ENCODE assay signal across 12 mouse cellular contexts in genomic region chr12:27085890-27086289, GRCm38 (mm10).
"Had no signal": no experiment of that assay in that cellular context is flagged by ENCODE, and none has a peak within 500 bp of the region (broad histone marks: within the 10 kb centered on the region; RNA-seq: fewer than 3 reads in every experiment).

No protein-coding gene starts in this region.

- DNase-seq: kidney, adult 2 months; kidney, postnatal 25 days; lung, adult 2 months; lung, postnatal 36 days; spleen, adult 18-20 months; thymus, adult 18-20 months; thymus, postnatal 14 days had no signal

- H3K9ac ChIP-seq: liver, embryonic 15.5 days; neural tube, embryonic 12.5 days had no signal

- H3K27me3 ChIP-seq: liver, embryonic 15.5 days; neural tube, embryonic 12.5 days had no signal

- H3K4me1 ChIP-seq: liver, embryonic 15.5 days had no signal

- H3K36me3 ChIP-seq: liver, embryonic 15.5 days; neural tube, embryonic 12.5 days had no signal

- H3K4me3 ChIP-seq: layer of hippocampus, adult 2 months; liver, embryonic 15.5 days; neural tube, embryonic 12.5 days had no signal

- H3K27ac ChIP-seq: layer of hippocampus, adult 2 months; liver, embryonic 15.5 days; neural tube, embryonic 12.5 days had no signal

- H3K9me3 ChIP-seq: liver, embryonic 15.5 days; neural tube, embryonic 12.5 days had no signal

- H3K4me2 ChIP-seq: liver, embryonic 11.5 days; liver, embryonic 15.5 days; neural tube, embryonic 12.5 days had no signal

- ATAC-seq: lung, postnatal 0 days had no signal
